Mouse (Mus musculus) embryonic fibroblast, embryonic 13.5 days (primary cell): ENCODE measurements around the gene Nrl.
A peak's percentile ranks its signal among the peaks of the same experiment; 100 is the strongest.

Experiments
- CTCF ChIP-seq: IDR thresholded peaks from 2 replicates; pipeline ENCODE4 v1.5.1; 2011; ENCODE audit warnings: mild to moderate bottlenecking, control low read depth, low read length, moderate library complexity, borderline replicate concordance; ENCODE audit not compliant: insufficient read depth
- POLR2A ChIP-seq: IDR thresholded peaks from 2 replicates; pipeline ENCODE4 v1.6.1; 2011; ENCODE audit warnings: low read depth, mild to moderate bottlenecking, control low read depth, low read length, moderate library complexity

DNA sequence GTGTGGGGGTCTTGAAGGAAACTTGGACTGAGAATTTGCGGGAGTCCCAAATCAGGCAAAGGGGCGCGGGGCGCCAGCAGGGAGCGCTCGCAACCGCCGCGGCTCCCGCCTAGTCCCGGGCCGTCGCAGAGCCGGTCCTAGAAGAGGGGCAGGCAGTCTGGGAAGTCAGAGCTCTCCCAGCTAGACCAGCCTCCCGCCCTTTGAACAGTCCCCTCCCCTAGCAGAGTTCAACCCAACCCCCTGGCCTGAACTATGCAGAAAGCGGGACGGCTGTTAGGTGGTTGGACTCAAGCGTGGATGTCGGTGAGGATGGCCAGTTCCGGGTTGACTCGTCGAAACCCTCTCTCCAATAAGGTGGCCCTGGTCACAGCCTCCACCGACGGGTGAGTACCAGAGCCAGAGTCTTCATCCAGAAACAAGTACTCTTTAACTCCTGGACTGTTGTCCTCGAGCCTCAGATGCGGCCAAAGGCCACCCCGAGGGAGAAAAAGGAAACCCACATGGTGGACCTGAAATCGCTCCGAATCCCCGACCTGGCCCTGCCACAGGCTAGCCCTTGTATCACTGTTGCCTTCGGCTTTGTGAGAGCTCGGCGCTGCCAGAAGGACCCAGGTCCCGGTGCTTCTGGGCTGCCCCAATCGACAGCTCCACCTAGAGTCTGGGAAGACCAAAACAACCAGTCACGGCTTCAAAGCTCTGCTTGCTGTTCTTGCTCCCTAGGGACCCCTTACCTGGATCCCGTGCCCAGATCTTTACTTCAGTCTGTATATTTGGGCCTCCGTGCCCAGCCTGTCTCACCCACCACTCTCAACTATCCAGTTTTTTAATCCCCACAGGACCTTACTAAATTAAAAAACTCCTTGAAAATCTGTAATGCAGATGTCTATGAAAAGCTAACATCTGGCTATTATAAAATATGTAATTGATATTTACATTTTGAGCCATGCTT, 45.9 kb downstream of the Nrl start, which contains the start of gene Dhrs4:
- TF ChIP-seq CTCF (0 out of 2 replicates have a peak, but pooled peaks have one; percentile 25), POLR2A (peak; percentile 88)
